In genomic region chr1:74275015-74275414, GRCm38 (mm10) we compare ENCODE assay signal across 13 mouse cellular contexts. TPM values are rescaled to one million over a fixed set of nuclear protein-coding genes. Genes with fewer than 3 reads are reported as not detected.
DNase-seq lines count a peak whose midpoint lies in the region; ATAC-seq and TF ChIP-seq lines count a peak whose summit lies in the region.
"Had no signal": no experiment of that assay in that cellular context is flagged by ENCODE, and none has a peak within 500 bp of the region (broad histone marks: within the 10 kb centered on the region; RNA-seq: fewer than 3 reads in every experiment).

No protein-coding gene starts in this region.

- H3K36me3 ChIP-seq in heart, postnatal 0 days (replicated peaks; ENCODE audit: control insufficient read depth, insufficient read depth, low read length), result peaks cover 10% of the 10 kb centered on the region
- H3K36me3 ChIP-seq in embryonic facial prominence, embryonic 10.5 days (replicated peaks), result peaks cover 17% of the 10 kb centered on the region
- peaks cover 16% of the 10 kb centered on the region for H3K36me3 ChIP-seq in liver, embryonic 12.5 days

- TF ChIP-seq EP300 in heart, postnatal 0 days (IDR thresholded peaks at IDR 0.05; ENCODE audit: low read depth), result no peak

- ATAC-seq in heart, postnatal 0 days (ENCODE audit: insufficient read depth, low read depth), result peak; percentile 51; the same call in 1 of the 2 replicates
- 0 out of 2 replicates have a peak, but pooled peaks have one; percentile 17 for ATAC-seq in liver, embryonic 12.5 days
- ATAC-seq: forebrain, embryonic 16.5 days had no signal

- no peaks in the 10 kb centered on the region for H3K27me3 ChIP-seq in heart, postnatal 0 days (ENCODE audit: control insufficient read depth, insufficient read depth, low read length)
- H3K27me3 ChIP-seq in embryonic facial prominence, embryonic 10.5 days (replicated peaks; ENCODE audit: low read depth, poor library complexity, severe bottlenecking), result no peaks in the 10 kb centered on the region
- H3K27me3 ChIP-seq in liver, embryonic 12.5 days (replicated peaks), result peaks cover 29% of the 10 kb centered on the region; the same call in 1 of the 2 replicates
- H3K27me3 ChIP-seq: CH12.LX had no signal

- H3K4me2 ChIP-seq in heart, postnatal 0 days (ENCODE audit: low read depth, low read length), result no peak overlapping the region
- no peak overlapping the region for H3K4me2 ChIP-seq in liver, embryonic 12.5 days

- peaks cover 27% of the 10 kb centered on the region for H3K4me1 ChIP-seq in heart, postnatal 0 days (ENCODE audit: control insufficient read depth, insufficient read depth)
- peaks cover 41% of the 10 kb centered on the region for H3K4me1 ChIP-seq in embryonic facial prominence, embryonic 10.5 days
- peaks cover 29% of the 10 kb centered on the region for H3K4me1 ChIP-seq in liver, embryonic 12.5 days

- intact Hi-C loops in heart, postnatal 14 days (cut with DNase I), result no loop called here

- TF ChIP-seq CTCF in heart, postnatal 0 days (IDR thresholded peaks at IDR 0.05; ENCODE audit: low read depth), result no peak

- WGBS in heart, postnatal 0 days, result 15% methylated on average over 9 of the region's 9 CpGs
- 28% methylated on average over 9 of the region's 9 CpGs for WGBS in embryonic facial prominence, embryonic 10.5 days
- 25% methylated on average over 9 of the region's 9 CpGs for WGBS in liver, embryonic 12.5 days (ENCODE audit: insufficient replicate concordance)

- no peaks in the 10 kb centered on the region for H3K9me3 ChIP-seq in heart, postnatal 0 days (replicated peaks; ENCODE audit: control insufficient read depth, low read length)
- H3K9me3 ChIP-seq in embryonic facial prominence, embryonic 10.5 days, result no peaks in the 10 kb centered on the region
- no peaks in the 10 kb centered on the region for H3K9me3 ChIP-seq in liver, embryonic 12.5 days (replicated peaks)
- H3K9me3 ChIP-seq: hindbrain, embryonic 10.5 days had no signal

- peak overlapping the region; percentile 23; the same call in 1 of the 2 replicates for H3K27ac ChIP-seq in heart, postnatal 0 days (ENCODE audit: low read depth)
- no peak overlapping the region for H3K27ac ChIP-seq in embryonic facial prominence, embryonic 10.5 days (replicated peaks)
- peak overlapping the region; percentile 40; the same call in 1 of the 2 replicates for H3K27ac ChIP-seq in liver, embryonic 12.5 days
- H3K27ac ChIP-seq: hindbrain, embryonic 10.5 days had no signal

- H3K9ac ChIP-seq in heart, postnatal 0 days (replicated peaks; ENCODE audit: low read depth, low read length), result no peak overlapping the region
- no peak overlapping the region for H3K9ac ChIP-seq in liver, embryonic 12.5 days

- no peak overlapping the region for H3K4me3 ChIP-seq in heart, postnatal 0 days (ENCODE audit: low read depth, low read length)
- H3K4me3 ChIP-seq in embryonic facial prominence, embryonic 10.5 days, result no peak overlapping the region
- no peak overlapping the region for H3K4me3 ChIP-seq in liver, embryonic 12.5 days
- H3K4me3 ChIP-seq: hindbrain, embryonic 10.5 days had no signal

- peak; percentile 60 for DNase-seq in heart, postnatal 0 days (ENCODE audit: low spot score)
- DNase-seq in heart, postnatal 14 days, result no peak
- DNase-seq in 3T3-L1 (ENCODE audit: low read depth, low spot score), result peak; percentile 43
- peak; percentile 53 for DNase-seq in embryonic facial prominence, embryonic 10.5 days (ENCODE audit: low spot score)
- DNase-seq in gastrocnemius, postnatal 25 days, result no peak
- DNase-seq in adrenal gland, adult 18-20 months (ENCODE audit: low spot score in 2 of 2), result no peak
- DNase-seq: cerebellum, postnatal 25 days; lung, adult 2 months had no signal

RNA-seq across cellular contexts. Expression of gene Gpbar1, which starts 3.3 kb away (rescaled TPM):
- total RNA-seq in heart, postnatal 0 days (2014; rRNA removed; ENCODE audit: low replicate concordance), result 0.27 TPM in 1 of 2 replicates, not detected in the other
- polyA plus RNA-seq in heart, postnatal 0 days (2015; fragmentation: Nextera tagmentation; extraction: Ambion mirVana), result 0.22 and 0.33 TPM in 2 replicates
- total RNA-seq in heart, postnatal 14 days (2021), result not detected
- 0.41 and 0.70 TPM in 2 replicates for polyA plus RNA-seq in embryonic facial prominence, embryonic 10.5 days (2016; fragmentation: Nextera tagmentation; extraction: Ambion mirVana)
- 1.2 and 1.5 TPM in 2 replicates for polyA plus RNA-seq in liver, embryonic 12.5 days (2016; fragmentation: Nextera tagmentation; extraction: Ambion mirVana)
- not detected for total RNA-seq in gastrocnemius, postnatal 25 days (2021)
- not detected for total RNA-seq in adrenal gland, adult 18-20 months (2021)
- total RNA-seq: CH12.LX; layer of hippocampus, postnatal 25 days had no signal

RNA-seq across cellular contexts. Expression of gene Aamp, which starts 9.5 kb away (rescaled TPM):
- 125 and 146 TPM in 2 replicates for total RNA-seq in heart, postnatal 0 days (2014; rRNA removed; ENCODE audit: low replicate concordance)
- polyA plus RNA-seq in heart, postnatal 0 days (2015; fragmentation: Nextera tagmentation; extraction: Ambion mirVana), result 162 and 165 TPM in 2 replicates
- 10 to 100 TPM; 95.5 to 98.9 TPM for total RNA-seq in heart, postnatal 14 days (2021)
- polyA plus RNA-seq in embryonic facial prominence, embryonic 10.5 days (2016; fragmentation: Nextera tagmentation; extraction: Ambion mirVana), result 259 and 262 TPM in 2 replicates
- polyA plus RNA-seq in liver, embryonic 12.5 days (2016; fragmentation: Nextera tagmentation; extraction: Ambion mirVana), result 119 and 120 TPM in 2 replicates
- total RNA-seq in gastrocnemius, postnatal 25 days (2021), result 10 to 100 TPM; 63.6 to 65.8 TPM
- 100 to 1,000 TPM; 158 to 197 TPM for total RNA-seq in adrenal gland, adult 18-20 months (2021)

RNA-seq across cellular contexts. Expression of gene Pnkd, which starts 9.7 kb away (rescaled TPM):
- 221 and 310 TPM in 2 replicates for total RNA-seq in heart, postnatal 0 days (2014; rRNA removed; ENCODE audit: low replicate concordance)
- 345 and 362 TPM in 2 replicates for polyA plus RNA-seq in heart, postnatal 0 days (2015; fragmentation: Nextera tagmentation; extraction: Ambion mirVana)
- total RNA-seq in heart, postnatal 14 days (2021), result 100 to 1,000 TPM; 190 to 191 TPM
- 108 and 109 TPM in 2 replicates for polyA plus RNA-seq in embryonic facial prominence, embryonic 10.5 days (2016; fragmentation: Nextera tagmentation; extraction: Ambion mirVana)
- polyA plus RNA-seq in liver, embryonic 12.5 days (2016; fragmentation: Nextera tagmentation; extraction: Ambion mirVana), result 45.7 and 48.7 TPM in 2 replicates
- total RNA-seq in gastrocnemius, postnatal 25 days (2021), result 10 to 100 TPM; 56.7 to 58.0 TPM
- total RNA-seq in adrenal gland, adult 18-20 months (2021), result 10 to 100 TPM; 68.2 to 83.0 TPM

RNA-seq across cellular contexts. Expression of gene Tmbim1, which starts 30.4 kb away (rescaled TPM):
- total RNA-seq in heart, postnatal 0 days (2014; rRNA removed; ENCODE audit: low replicate concordance), result 55.7 and 100 TPM in 2 replicates
- 41.6 and 44.9 TPM in 2 replicates for polyA plus RNA-seq in heart, postnatal 0 days (2015; fragmentation: Nextera tagmentation; extraction: Ambion mirVana)
- 10 to 100 TPM; 34.6 to 39.4 TPM for total RNA-seq in heart, postnatal 14 days (2021)
- 12.4 and 12.5 TPM in 2 replicates for polyA plus RNA-seq in embryonic facial prominence, embryonic 10.5 days (2016; fragmentation: Nextera tagmentation; extraction: Ambion mirVana)
- polyA plus RNA-seq in liver, embryonic 12.5 days (2016; fragmentation: Nextera tagmentation; extraction: Ambion mirVana), result 17.5 and 18.6 TPM in 2 replicates
- total RNA-seq in gastrocnemius, postnatal 25 days (2021), result 10 to 100 TPM; 28.5 to 36.6 TPM
- 100 to 1,000 TPM; 106 to 113 TPM for total RNA-seq in adrenal gland, adult 18-20 months (2021)

RNA-seq across cellular contexts. Expression of gene Arpc2, which starts 39.1 kb away (rescaled TPM):
- total RNA-seq in heart, postnatal 0 days (2014; rRNA removed; ENCODE audit: low replicate concordance), result 149 and 180 TPM in 2 replicates
- 374 and 375 TPM in 2 replicates for polyA plus RNA-seq in heart, postnatal 0 days (2015; fragmentation: Nextera tagmentation; extraction: Ambion mirVana)
- total RNA-seq in heart, postnatal 14 days (2021), result 100 to 1,000 TPM; 143 to 165 TPM
- 359 and 369 TPM in 2 replicates for polyA plus RNA-seq in embryonic facial prominence, embryonic 10.5 days (2016; fragmentation: Nextera tagmentation; extraction: Ambion mirVana)
- polyA plus RNA-seq in liver, embryonic 12.5 days (2016; fragmentation: Nextera tagmentation; extraction: Ambion mirVana), result 268 and 269 TPM in 2 replicates
- 10 to 100 TPM; 62.7 to 70.6 TPM for total RNA-seq in gastrocnemius, postnatal 25 days (2021)
- total RNA-seq in adrenal gland, adult 18-20 months (2021), result 100 to 1,000 TPM; 174 to 191 TPM

Comparison
In these comparisons a context has a peak if more than half of its experiments do, and no peak if none do; other contexts are left out.
1. DNase-seq: peak in heart, postnatal 0 days (single experiment), 3T3-L1 (single experiment) and embryonic facial prominence, embryonic 10.5 days (single experiment); none in heart, postnatal 14 days (0 of 2), gastrocnemius, postnatal 25 days (single experiment) and adrenal gland, adult 18-20 months (0 of 2).